Mouse (Mus musculus) midbrain, embryonic 12.5 days (tissue): ENCODE data around the gene Prdm1. TPM values are rescaled to one million over a fixed set of nuclear protein-coding genes. Genes with fewer than 3 reads are reported as not detected.

Experiments
- ATAC-seq: fragments of 200-750 bp; cut with Nextera tagmentation; 2 replicates; pipeline ENCODE4 v1.8.0; 2017; ENCODE audit warnings: low read depth, moderate TSS enrichment, moderate library complexity; ENCODE audit not compliant: low FRiP score
- H3K27ac ChIP-seq: fragments of 300-500 bp; sonication (generic); replicated peaks from 2 replicates; pipeline ENCODE4 v1.5.1; 2016; ENCODE audit warnings: mild to moderate bottlenecking
- H3K27me3 ChIP-seq: fragments of 300-500 bp; sonication (generic); 2 replicates; pipeline ENCODE4 v1.6.1; 2016; ENCODE audit warnings: mild to moderate bottlenecking
- H3K36me3 ChIP-seq: fragments of 300-500 bp; sonication (generic); 2 replicates; pipeline ENCODE4 v1.6.1; 2016
- H3K4me1 ChIP-seq: fragments of 300-500 bp; sonication (generic); 2 replicates; pipeline ENCODE4 v1.6.1; 2016
- H3K4me2 ChIP-seq: fragments of 300-500 bp; sonication (generic); replicated peaks from 2 replicates; pipeline ENCODE4 v1.6.1; 2016; ENCODE audit warnings: mild to moderate bottlenecking, moderate library complexity
- H3K4me3 ChIP-seq: fragments of 300-500 bp; sonication (generic); 2 replicates; pipeline ENCODE4 v1.5.1; 2016; ENCODE audit warnings: mild to moderate bottlenecking
- H3K9ac ChIP-seq: fragments of 300-500 bp; sonication (generic); replicated peaks from 2 replicates; pipeline ENCODE4 v1.6.1; 2016; ENCODE audit warnings: mild to moderate bottlenecking, moderate library complexity
- H3K9me3 ChIP-seq: fragments of 300-500 bp; sonication (generic); 2 replicates; pipeline ENCODE4 v1.6.1; 2016; ENCODE audit warnings: mild to moderate bottlenecking
- WGBS: fragments of 180-500 bp; shearing (Covaris S2); methylation state at CpG from one replicate; pipeline ENCODE4 v1.1.7; 2016; 5-methylcytosine and 5-hydroxymethylcytosine counted together
- polyA plus RNA-seq: library from polyadenylated mRNA; unstranded; fragments of >200 nt; fragmentation: Nextera tagmentation; extraction: Ambion mirVana; gene quantifications from 2 replicates; pipeline ENCODE4 v1.2.1, GENCODE M21; 2016

The Prdm1 gene
- polyA plus RNA-seq, 1 experiment from 2014 or later = 0.87 TPM

DNA sequence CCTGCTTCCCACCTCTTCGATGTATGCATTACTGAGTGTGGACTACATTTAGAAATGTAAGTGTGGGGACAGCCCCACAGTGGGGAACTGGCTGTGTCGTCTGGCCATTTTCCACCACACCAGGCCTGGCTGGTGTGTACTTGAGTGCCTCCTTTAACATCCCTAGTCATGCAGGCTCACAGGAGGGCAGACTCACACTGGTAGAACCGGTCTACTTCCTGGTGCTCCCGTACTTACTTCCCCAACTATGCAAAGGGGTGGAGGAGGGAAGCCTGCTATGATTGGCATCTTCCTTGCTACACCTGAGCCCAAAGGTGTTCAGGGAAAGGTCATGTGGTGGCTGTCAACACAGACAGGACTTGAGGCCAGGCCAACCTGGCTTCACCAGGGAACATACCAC is 96.6 kb downstream of the Prdm1 start:
- H3K4me3 ChIP-seq = no peak overlapping the region
- H3K4me1 ChIP-seq = peaks cover 3% of the 10 kb centered on the region; the same call in 1 of the 2 replicates
- 90% methylated on average over 4 of the region's 4 CpGs for WGBS
- no peaks in the 10 kb centered on the region for H3K36me3 ChIP-seq
- no peak overlapping the region for H3K4me2 ChIP-seq
- ATAC-seq = no peak
- H3K27me3 ChIP-seq = peaks cover 20% of the 10 kb centered on the region; the same call in 1 of the 2 replicates
- no peaks in the 10 kb centered on the region for H3K9me3 ChIP-seq
- no peak overlapping the region for H3K27ac ChIP-seq
- no peak overlapping the region for H3K9ac ChIP-seq

DNA sequence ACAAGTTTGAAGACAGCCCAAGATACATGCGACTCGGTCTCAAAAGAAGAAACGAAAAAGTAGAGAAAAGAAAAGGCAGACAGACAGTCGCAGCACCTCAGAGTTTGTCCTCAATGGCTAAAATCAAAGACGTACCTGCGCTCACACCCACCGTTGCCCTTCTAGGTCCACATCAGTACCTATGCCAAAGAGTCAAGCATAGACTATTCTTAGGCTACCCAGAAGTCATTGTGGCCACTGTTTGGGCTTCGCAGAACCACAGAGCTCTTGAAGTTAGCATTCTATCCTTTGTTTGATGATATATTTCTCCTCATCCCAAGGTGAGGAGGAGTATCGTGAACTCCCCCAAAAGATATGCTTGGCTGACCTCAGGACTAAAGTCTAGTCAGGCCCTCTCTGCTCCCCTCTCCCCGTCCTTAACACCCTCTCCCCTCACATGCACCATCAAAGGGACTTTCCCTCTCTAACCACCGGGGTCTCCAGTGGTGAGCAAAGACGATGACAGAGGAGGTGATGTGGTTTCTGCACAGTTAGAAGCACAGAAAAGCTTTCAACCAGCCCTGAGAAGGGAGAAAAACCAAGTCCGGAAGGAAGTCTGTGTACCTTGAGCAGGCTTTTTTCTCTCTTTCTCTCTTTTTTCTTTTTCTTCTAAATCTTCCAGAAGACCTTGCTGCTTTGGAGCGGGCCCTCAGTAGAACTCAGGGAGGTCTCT is 99.0 kb downstream of the Prdm1 start:
- WGBS = 88% methylated on average over 14 of the region's 14 CpGs
- H3K27ac ChIP-seq = no peak overlapping the region
- no peak for ATAC-seq
- no peaks in the 10 kb centered on the region for H3K36me3 ChIP-seq
- no peak overlapping the region for H3K9ac ChIP-seq
- no peak overlapping the region for H3K4me3 ChIP-seq
- no peaks in the 10 kb centered on the region for H3K9me3 ChIP-seq
- peaks cover 3% of the 10 kb centered on the region; the same call in 1 of the 2 replicates for H3K4me1 ChIP-seq
- H3K27me3 ChIP-seq = peaks cover 33% of the 10 kb centered on the region
- no peak overlapping the region for H3K4me2 ChIP-seq

DNA sequence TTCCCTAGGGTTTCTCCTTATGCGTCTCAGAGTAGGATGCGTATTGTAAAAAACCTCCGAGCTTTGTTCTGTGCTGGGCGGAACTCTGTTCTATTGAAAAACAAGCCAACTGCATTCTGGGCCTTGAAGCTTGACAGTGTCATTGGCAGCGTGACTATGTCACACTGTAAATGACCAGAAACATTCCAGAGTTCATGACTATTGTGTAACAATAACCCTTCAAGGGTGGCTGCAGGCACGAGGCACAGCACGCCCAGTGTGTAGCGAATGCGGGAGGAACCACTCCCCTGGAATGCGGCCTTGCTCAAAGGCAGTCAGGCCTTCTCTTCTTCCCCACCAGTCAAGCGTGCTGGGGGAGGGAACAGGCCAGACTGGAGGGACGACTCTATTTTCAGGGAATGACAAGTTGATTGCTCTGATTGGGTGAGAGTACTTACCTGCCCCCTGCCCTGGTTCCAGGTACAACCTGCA is 100.4 kb downstream of the Prdm1 start:
- H3K9ac ChIP-seq = no peak overlapping the region
- WGBS = 29% methylated on average over 12 of the region's 12 CpGs
- H3K4me1 ChIP-seq = peaks cover 3% of the 10 kb centered on the region; the same call in 1 of the 2 replicates
- no peak overlapping the region for H3K4me3 ChIP-seq
- no peak overlapping the region for H3K27ac ChIP-seq
- H3K9me3 ChIP-seq = no peaks in the 10 kb centered on the region
- peaks cover 33% of the 10 kb centered on the region for H3K27me3 ChIP-seq
- H3K4me2 ChIP-seq = no peak overlapping the region
- peak; percentile 65 for ATAC-seq
- H3K36me3 ChIP-seq = no peaks in the 10 kb centered on the region

DNA sequence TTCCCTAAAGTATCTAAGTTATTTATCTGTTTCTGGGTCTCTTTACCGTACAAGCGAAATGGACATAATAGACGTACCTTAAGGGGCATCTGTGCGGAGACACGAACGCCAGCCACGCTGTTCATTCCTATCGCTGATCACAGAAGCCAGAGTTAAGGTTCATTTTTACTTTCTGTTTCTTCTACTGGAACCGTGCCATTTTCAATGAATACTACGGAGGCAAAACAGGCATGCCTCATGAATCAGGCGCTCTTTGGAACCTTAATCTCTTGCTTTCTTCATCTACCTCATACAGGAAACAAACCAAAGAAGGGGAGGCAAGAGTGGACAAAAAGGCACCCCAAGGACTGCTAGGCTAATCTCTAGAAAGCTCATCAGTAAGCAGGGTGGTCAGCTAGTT is 100.9 kb downstream of the Prdm1 start:
- Histone ChIP-seq H3K9ac (no peak overlapping the region), H3K27ac (no peak overlapping the region), H3K4me1 (peaks cover 3% of the 10 kb centered on the region; the same call in 1 of the 2 replicates), H3K4me3 (no peak overlapping the region), H3K9me3 (no peaks in the 10 kb centered on the region), H3K36me3 (no peaks in the 10 kb centered on the region), H3K27me3 (peaks cover 33% of the 10 kb centered on the region), H3K4me2 (no peak overlapping the region)
- 85% methylated on average over 11 of the region's 11 CpGs for WGBS
- no peak for ATAC-seq

DNA sequence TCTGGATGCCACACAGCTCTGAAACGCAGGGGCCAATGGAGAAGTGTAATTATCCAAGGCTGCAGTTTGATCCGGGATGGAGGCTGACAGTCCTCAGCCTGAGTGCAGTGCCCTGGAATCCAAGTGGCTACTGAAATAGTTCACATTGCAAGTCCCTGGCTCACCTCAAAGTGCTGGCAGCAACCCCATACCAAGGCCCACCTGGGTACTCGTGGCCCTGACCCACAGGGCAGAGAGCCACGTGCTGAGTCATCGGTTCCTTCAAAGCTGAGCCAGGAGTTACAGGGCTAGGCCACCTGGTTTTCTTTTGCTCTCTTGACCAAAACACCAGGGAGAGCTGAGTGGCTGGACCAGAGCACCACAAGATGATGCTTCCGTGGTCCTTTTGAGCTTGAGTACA is 103.3 kb downstream of the Prdm1 start:
- H3K36me3 ChIP-seq = no peaks in the 10 kb centered on the region
- ATAC-seq = no peak
- H3K9me3 ChIP-seq = no peaks in the 10 kb centered on the region
- WGBS = 73% methylated on average over 6 of the region's 6 CpGs
- H3K27ac ChIP-seq = no peak overlapping the region
- no peak overlapping the region for H3K4me2 ChIP-seq
- peaks cover 20% of the 10 kb centered on the region for H3K27me3 ChIP-seq
- H3K4me1 ChIP-seq = peaks cover 3% of the 10 kb centered on the region; the same call in 1 of the 2 replicates
- no peak overlapping the region for H3K9ac ChIP-seq
- H3K4me3 ChIP-seq = no peak overlapping the region

DNA sequence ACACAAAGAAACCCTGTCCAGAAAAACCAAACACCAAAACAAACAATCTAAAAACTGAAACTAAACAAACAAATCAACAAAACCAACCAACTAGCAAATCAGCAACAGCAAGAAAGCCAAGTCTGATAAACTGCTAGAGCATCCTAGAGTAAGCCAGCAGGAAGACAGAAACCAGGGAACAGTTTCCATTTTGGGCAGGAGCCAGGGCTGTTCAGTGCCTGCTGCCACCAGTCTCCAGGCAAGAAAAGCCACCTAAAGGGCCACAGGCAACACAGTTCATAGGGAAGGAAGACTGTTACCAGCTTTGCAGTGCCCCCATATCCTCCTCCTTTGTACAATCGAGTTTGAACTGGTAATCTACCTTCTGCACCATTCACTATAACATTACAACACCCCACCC is 106.4 kb downstream of the Prdm1 start:
- no peak overlapping the region for H3K27ac ChIP-seq
- 71% methylated on average over 1 of the region's 1 CpGs for WGBS
- peaks cover 13% of the 10 kb centered on the region; the same call in 1 of the 2 replicates for H3K27me3 ChIP-seq
- H3K4me1 ChIP-seq = no peaks in the 10 kb centered on the region
- no peaks in the 10 kb centered on the region for H3K9me3 ChIP-seq
- ATAC-seq = no peak
- no peak overlapping the region for H3K4me2 ChIP-seq
- no peaks in the 10 kb centered on the region for H3K36me3 ChIP-seq
- no peak overlapping the region for H3K9ac ChIP-seq
- no peak overlapping the region for H3K4me3 ChIP-seq

DNA sequence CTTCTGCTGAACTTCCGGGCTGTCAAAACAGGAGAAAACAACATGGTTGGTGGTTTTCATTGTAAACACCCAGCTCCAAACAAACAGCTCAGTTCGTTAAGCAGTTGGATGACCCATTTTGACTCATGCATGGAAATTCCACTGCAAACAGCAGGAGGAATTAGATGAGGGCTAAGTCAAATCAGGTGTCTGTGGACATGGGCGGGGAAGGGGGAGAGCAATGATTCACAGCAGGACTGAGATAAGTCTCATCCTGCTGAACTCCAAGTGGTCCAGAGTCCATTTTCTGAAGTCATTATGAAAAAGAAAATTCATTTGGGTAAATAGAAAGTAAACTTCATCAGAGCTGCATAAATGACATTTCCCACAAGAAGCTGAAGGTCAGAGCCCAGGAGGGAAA is 108.1 kb downstream of the Prdm1 start:
- H3K9ac ChIP-seq = no peak overlapping the region
- 0 out of 2 replicates have a peak, but pooled peaks cover 4% of the 10 kb centered on the region for H3K27me3 ChIP-seq
- H3K4me2 ChIP-seq = no peak overlapping the region
- H3K36me3 ChIP-seq = no peaks in the 10 kb centered on the region
- ATAC-seq = no peak
- no peak overlapping the region for H3K4me3 ChIP-seq
- no peak overlapping the region for H3K27ac ChIP-seq
- H3K4me1 ChIP-seq = no peaks in the 10 kb centered on the region
- no peaks in the 10 kb centered on the region for H3K9me3 ChIP-seq
- 78% methylated on average over 3 of the region's 3 CpGs for WGBS

DNA sequence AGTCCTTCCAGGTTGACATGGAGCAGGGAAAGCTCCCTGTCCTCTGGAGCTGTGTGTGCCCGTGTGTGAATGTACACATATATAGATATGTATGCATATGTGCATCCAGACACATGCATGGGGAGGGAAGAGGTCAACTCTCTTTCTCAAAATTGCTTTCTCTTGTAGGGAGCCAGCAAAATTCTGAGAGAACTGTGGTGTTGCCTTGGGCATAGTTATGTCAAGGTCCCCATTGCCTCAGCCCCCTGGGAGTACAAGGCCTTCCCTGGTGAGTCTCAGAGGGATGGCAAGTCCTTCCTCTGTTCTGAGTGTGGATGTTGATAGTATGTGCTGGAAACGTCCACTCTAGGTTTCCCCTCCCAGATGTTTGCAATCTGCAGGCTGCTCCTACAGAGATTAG is 109.4 kb downstream of the Prdm1 start:
- no peaks in the 10 kb centered on the region for H3K27me3 ChIP-seq
- WGBS = 79% methylated on average over 2 of the region's 2 CpGs

DNA sequence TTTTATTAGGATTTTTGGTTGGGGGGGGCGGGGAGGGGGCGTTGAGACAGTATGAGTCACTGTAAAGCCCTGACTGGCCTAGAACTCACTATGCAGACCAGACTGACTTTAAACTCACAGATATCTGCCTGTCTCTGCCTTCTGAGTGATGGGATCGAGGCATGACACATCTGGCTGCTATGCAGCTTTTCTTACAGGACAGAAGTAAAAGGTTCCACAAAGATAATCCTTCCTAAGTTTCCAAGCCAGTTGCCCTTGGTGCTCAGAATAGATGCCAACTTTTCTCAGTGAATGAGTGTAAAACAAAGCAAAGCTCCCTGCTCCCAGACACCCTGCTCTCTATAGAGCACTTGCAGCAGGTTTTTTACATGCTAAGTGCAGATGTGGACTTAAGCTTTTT is 112.7 kb downstream of the Prdm1 start:
- Histone ChIP-seq H3K4me3 (no peak overlapping the region), H3K9ac (no peak overlapping the region), H3K27me3 (no peaks in the 10 kb centered on the region), H3K4me2 (no peak overlapping the region), H3K4me1 (no peaks in the 10 kb centered on the region), H3K27ac (no peak overlapping the region), H3K9me3 (no peaks in the 10 kb centered on the region), H3K36me3 (no peaks in the 10 kb centered on the region)
- no peak for ATAC-seq
- 74% methylated on average over 3 of the region's 3 CpGs for WGBS

More for the DNA sequence above, 109.4 kb downstream of the Prdm1 start:
- Histone ChIP-seq H3K4me1 (no peaks in the 10 kb centered on the region), H3K36me3 (no peaks in the 10 kb centered on the region), H3K9me3 (no peaks in the 10 kb centered on the region), H3K4me3 (no peak overlapping the region), H3K4me2 (no peak overlapping the region), H3K27ac (no peak overlapping the region), H3K9ac (no peak overlapping the region)
- ATAC-seq = no peak

DNA sequence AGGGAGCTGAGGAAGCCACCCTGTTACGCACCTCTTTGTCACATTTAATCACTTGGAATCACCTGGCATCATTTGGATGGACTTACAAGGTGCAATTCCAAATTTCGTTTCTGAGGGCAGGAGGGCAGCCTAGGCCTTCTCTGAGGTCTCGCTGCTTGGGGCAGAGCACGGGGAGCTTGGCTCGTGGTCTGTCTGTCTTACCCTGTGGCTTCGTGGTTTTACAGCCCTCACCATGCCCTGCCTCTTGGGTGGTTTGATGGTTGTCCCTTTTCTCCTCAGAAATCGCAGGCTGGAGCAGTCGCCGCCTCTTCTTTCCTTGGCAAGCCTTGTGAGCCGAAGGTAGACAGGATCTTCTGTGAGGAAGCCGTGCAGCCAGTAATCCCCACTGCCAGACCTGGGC is 118.3 kb downstream of the Prdm1 start:
- no peaks in the 10 kb centered on the region for H3K9me3 ChIP-seq
- no peak overlapping the region for H3K9ac ChIP-seq
- H3K4me1 ChIP-seq = no peaks in the 10 kb centered on the region
- no peaks in the 10 kb centered on the region for H3K36me3 ChIP-seq
- no peak overlapping the region for H3K4me2 ChIP-seq
- H3K27ac ChIP-seq = no peak overlapping the region
- no peak for ATAC-seq
- no peaks in the 10 kb centered on the region for H3K27me3 ChIP-seq
- H3K4me3 ChIP-seq = no peak overlapping the region
- 76% methylated on average over 11 of the region's 11 CpGs for WGBS

DNA sequence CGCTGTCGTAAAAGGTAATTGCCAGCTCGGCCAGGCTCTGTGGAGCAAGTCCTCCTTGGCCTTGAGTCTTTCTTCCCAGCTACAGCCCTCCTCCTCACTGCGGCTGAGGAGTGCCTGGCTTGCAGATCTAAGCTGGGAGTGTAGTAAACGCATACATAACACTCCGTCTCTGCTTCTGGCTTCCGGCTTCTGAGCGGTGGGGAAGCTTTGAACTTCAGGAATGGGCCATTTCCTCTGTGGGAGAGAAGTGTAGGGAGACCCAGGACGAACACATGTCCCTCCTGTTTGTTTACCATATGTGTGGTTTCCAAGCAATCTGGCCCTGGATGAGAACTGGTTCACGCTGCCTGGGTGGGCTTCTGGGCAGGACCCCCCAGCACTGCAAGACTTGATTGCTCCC is 119.2 kb downstream of the Prdm1 start:
- Histone ChIP-seq H3K4me2 (no peak overlapping the region), H3K9ac (no peak overlapping the region), H3K4me3 (no peak overlapping the region), H3K4me1 (no peaks in the 10 kb centered on the region), H3K36me3 (no peaks in the 10 kb centered on the region), H3K27ac (no peak overlapping the region), H3K9me3 (no peaks in the 10 kb centered on the region), H3K27me3 (no peaks in the 10 kb centered on the region)
- ATAC-seq = no peak
- WGBS = 84% methylated on average over 10 of the region's 10 CpGs

DNA sequence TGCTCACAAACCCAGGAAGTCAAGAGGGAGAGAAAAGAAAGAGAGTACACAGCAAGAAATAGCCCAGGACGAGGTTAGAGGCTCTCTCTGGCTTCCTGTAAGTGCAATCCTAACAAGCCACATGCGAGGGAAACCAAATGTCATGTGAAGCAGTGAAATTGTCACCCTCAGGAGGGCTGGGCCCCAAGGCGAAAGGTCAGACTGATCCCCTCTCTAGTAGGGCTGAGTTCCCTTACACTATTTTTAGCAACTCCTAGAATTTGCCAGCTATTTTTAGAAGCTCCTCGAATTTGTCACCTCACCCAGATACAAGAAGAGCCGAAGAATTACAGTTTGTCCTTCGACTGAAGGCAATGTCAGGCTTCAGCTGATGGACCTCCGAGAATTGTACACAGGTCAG is 124.9 kb downstream of the Prdm1 start:
- WGBS = 85% methylated on average over 7 of the region's 7 CpGs
- Histone ChIP-seq H3K4me2 (no peak overlapping the region), H3K27ac (no peak overlapping the region), H3K4me1 (no peaks in the 10 kb centered on the region), H3K27me3 (no peaks in the 10 kb centered on the region), H3K9ac (no peak overlapping the region), H3K4me3 (no peak overlapping the region), H3K36me3 (no peaks in the 10 kb centered on the region), H3K9me3 (no peaks in the 10 kb centered on the region)
- no peak for ATAC-seq

DNA sequence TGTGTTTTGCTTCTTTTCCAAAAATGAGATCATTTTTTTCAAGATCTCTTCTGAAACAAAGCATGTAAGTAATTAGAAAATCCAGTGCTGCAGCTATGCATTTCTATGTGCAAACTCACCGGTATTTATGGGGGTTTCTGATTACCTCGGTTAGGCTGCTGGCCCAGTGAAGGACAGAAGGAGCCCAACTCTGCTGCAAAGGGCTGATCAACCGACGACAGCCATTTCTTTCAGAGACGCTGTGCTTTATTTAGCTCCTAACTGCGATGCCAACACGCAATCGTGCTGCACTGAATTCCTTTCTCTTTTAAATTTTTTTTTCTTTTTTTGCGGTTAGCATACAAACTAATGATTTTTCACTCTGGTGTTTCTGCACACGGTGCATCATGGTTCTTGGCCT is 126.7 kb downstream of the Prdm1 start:
- WGBS = 88% methylated on average over 10 of the region's 10 CpGs
- Histone ChIP-seq H3K4me2 (no peak overlapping the region), H3K27ac (no peak overlapping the region), H3K36me3 (no peaks in the 10 kb centered on the region), H3K27me3 (no peaks in the 10 kb centered on the region), H3K4me3 (no peak overlapping the region), H3K4me1 (no peaks in the 10 kb centered on the region), H3K9ac (no peak overlapping the region), H3K9me3 (no peaks in the 10 kb centered on the region)
- ATAC-seq = no peak
